Mouse (Mus musculus): Measurements from ENCODE around the gene Rhobtb1. TPM values are rescaled to one million over a fixed set of nuclear protein-coding genes. Genes with fewer than 3 reads are reported as not detected.

Rhobtb1 gene
- 10 to 100 TPM; 31.0 to 48.5 (median 41.2) TPM for total RNA-seq (2022)

DNA sequence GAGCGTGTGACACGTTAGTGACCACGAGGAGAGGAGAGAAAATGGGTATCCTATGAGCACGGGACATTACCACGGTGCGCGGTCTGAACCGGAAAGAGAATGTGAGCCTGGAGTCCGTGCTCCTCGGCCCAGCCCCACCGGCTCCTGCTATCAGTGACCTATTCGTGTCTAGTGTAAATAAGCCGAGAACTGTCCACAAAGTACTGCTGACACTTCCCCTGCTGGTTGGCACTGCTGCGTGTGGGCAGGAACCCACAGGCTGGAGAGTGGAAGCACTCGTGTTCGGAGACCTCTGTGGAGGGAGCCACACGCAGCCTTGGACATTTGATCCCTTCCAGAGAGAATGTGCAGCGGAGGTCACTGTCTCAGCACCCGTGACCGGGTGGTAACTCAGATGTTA is at the start of gene Rhobtb1:
Gene Rhobtb1, plus strand, starts transcription at position 390 of the 400 bp plus-strand sequence.
- no peak for DNase-seq (ENCODE audit: low spot score in 2 of 2)

DNA sequence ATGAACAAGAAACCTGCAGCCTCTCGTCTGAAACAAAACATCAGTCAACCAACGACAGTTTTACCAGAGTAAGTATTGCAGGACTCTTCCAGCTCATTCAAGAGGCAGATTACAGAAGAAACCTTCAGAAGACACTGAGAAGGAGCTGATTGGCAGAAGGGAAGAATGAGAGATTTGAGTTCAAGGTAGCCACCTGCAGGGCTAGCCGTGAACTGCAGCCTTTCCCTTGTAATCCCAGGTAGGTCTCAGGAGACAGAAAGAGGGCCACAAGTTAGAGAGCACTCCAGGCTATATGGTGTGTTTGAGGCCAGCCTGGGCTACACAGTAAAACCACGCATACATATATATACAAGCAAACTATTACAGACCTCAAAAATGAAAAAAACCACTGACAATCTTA is 49.2 kb upstream of the Rhobtb1 start:
- DNase-seq (ENCODE audit: low spot score in 2 of 2) = peak in 1 of 2 experiments; percentile 7

DNA sequence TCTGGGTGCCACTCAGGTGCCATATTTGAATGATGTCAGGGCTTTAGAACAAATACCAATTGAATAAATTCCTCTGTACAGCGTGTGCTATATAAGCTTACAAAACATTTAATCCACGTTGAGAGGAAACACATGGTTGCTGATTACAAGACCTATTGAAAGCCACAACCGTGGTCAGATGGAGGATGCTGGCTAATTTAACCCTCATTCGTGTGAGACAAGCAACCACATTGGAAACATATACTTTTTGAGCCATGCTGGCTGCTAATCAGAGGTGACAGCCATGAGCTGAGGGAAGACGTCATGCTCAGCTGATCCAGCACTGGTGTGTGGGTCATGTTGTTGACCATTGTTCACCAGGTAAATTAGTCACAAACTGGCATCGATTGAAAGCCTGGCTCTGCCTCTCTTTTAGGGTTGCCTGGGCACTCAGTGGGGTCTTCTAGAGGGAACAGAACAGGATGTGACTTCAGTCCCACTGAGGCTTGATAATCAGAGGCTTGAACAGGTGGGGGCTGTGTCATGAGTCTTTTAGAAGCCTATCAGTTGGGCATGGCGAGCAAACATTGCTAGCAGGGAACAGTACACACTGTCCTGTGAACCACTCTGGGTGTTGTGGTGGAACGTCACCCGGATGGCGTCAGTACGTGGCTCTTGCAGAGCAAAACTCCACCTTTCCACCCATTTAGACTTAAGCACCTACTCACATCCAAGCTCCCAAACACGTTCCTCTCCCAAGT is 46.9 kb upstream of the Rhobtb1 start:
- no peak for DNase-seq (ENCODE audit: low spot score in 2 of 2)

DNA sequence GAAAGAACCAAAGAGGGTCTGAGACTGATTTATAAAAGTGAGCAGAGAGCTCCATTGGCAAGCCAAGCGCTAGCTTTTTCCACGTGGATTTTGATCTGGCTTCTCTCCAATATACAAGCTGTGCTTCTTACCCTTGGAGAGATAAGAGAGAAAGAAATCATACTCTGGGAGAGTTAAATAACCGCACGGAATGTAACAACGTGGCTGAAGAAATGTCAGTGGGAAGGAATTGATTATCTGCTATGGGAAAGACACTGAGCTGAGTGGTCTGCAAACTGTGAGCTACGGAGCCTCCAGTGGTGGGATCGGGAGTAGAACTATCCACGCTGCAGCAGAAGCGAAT is 46.4 kb upstream of the Rhobtb1 start:
- no peak for DNase-seq (ENCODE audit: low spot score in 2 of 2)

DNA sequence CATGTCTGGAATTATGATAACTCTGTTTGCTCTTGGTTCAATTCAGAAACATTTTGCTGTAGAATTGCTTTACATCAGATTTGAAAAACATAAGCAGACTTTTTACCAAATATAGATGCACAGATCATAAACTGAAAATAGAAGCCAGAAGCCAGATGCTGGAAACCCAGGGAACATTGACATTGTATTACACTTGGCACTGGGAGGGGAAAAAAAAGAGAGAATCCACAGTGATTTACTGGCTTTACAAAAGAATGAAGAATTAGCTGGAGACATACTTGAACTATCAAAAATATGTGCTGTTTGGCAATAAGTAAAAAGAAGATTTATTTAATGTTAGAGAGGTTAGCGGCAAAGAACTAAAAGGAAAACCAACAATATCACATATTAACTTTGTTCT is 44.4 kb upstream of the Rhobtb1 start:
- no peak for DNase-seq (ENCODE audit: low spot score in 2 of 2)

DNA sequence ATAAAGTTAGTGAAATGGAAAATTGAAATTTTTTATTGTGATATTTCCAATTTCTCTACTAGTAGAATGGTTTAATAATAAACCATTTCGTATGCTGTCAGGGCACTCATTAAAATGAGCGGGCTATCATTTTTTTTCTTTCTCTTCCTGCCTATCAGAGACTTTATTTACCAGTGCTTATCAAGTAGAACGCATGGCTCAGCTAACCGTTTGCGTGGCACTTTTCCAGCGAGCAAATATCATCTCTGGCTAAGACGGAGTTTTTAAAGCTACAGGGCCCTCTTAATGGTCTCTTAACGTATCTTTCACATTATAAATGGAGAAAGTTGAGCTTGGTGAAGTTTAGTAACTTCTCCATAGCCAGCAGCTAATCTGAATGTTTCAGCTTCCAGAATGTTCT is 44.0 kb upstream of the Rhobtb1 start:
- DNase-seq (ENCODE audit: low spot score in 2 of 2) = peak in 1 of 2 experiments; percentile 15

DNA sequence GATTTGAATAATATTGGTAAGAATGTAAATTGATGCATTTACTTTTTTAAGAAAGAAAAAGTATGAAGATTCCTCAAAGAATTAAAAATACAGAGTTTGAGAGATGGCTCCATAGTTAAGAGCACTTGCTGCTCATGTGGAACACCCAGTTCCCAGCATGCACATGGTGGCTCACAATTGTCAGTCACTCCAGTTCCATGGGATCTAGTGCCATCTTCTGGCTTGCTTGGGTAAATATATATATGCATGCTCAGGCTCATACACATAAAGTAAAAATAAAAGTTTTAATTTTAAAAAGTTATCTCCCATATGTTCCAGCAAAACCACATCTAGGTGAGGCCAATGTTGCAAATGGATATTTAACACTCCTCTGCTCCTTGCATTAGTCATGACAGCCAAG is 36.9 kb upstream of the Rhobtb1 start:
- DNase-seq (ENCODE audit: low spot score in 2 of 2) = no peak

DNA sequence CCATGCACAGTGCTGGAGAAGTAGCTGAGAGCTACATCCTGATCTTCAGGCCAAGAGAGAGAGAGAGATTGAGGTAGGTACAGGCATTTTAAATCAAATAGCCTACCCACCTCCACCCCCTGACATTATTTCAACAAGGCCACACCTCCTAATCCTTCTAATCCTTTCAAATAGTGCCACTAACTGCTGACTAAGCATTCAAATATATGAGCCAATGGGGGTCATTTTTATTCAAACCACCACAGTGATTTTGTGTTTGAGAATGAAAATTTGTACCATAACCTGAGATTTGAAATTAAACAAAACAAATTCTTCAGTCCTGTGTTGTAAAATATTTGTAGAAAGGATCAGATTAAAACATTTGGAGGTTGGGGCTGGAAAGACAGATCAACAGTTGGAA is 33.2 kb upstream of the Rhobtb1 start:
- no peak for DNase-seq (ENCODE audit: low spot score in 2 of 2)

DNA sequence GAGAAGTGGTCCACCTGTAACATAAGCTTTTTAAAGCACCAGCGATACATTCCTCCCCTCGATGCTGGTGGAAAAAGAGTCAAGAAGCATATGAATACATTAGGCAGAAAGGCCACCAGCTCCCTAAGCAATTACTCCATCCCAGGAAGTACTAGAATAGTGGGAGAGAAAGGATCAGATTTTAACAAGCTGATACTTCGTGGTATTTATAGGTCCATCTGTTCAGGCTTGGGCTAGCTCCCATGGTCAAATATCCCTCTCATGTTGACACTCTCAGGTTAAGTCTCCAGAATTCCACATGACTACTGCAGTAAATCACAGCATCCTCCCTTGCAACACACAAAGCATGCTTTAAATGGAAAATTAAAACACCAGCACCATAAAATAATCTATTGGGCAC is 32.3 kb upstream of the Rhobtb1 start:
- DNase-seq (ENCODE audit: low spot score in 2 of 2) = no peak

DNA sequence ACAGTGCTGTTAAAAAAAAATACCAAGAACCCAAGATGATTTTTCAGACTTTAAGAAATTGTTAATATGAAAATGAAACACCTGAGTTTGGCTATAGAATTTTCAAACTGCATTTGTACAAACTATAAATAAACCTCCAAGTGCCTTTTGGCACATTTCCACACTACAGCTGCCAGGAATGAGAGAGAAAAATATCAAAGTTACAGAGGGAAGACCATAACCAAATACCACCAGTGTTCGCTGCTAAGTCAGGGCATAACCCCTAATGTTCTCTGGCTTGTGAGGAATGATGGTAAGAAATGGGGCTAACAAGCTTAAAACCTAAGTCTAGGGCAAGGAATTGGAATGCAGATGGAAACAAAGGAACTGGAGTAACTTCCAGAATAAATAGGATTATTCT is 31.8 kb upstream of the Rhobtb1 start:
- no peak for DNase-seq (ENCODE audit: low spot score in 2 of 2)

DNA sequence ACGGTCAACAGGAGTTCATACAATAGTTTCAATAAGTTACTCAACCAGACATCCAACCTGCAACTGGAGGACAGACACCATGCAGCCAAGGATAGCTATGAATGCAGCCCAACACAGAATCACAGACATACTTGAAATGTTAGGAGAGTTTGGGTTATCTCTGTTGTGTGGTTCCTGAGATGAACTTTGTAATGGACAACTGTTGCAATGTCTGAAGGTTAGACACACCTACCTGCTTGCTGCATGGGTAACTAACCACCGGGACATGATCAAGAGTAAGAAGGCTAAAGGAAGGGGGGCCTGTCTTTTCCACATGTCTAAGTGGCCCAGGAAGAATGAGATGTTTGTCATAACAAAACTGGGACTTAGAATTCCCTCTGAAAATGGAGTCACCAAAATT is 24.7 kb upstream of the Rhobtb1 start:
- no peak for DNase-seq (ENCODE audit: low spot score in 2 of 2)

DNA sequence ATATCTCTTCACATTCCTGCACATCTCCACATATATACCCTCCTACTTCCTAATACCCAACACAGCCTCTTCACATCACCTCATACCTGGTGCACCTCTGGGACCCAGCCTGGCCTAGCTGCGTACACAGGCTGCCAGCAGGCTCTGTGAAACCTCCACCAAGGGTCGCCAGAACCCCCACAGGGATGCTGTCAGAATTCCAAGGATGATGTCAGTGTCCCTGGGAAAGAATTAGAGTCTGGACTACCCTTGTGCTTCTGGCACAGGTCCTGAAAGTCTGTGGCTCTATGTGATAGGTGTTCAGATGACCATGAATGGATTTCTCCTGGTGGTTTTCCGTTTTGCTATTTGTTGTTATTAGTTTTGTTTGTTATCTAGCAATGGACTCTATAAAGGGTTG is 22.7 kb upstream of the Rhobtb1 start:
- no peak for DNase-seq (ENCODE audit: low spot score in 2 of 2)

DNA sequence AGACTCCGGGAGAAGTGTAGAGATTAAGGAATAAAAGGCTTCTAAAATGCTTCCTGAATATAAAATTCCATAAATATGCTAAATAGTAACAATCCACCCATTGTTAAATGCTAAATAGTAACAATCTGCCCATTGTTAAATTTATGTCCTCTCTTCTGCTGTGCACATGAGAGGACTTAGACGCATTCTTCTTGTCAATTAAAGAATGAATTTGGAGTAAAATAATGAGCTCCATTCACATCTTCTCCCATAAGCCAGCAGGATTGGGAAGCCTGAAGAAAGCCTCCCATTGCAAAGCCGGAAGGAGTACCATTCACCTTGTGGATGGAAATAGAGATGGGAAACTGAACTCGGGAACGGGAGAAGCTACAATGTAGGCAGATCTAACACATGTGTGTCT is 20.6 kb upstream of the Rhobtb1 start:
- DNase-seq (ENCODE audit: low spot score in 2 of 2) = no peak

DNA sequence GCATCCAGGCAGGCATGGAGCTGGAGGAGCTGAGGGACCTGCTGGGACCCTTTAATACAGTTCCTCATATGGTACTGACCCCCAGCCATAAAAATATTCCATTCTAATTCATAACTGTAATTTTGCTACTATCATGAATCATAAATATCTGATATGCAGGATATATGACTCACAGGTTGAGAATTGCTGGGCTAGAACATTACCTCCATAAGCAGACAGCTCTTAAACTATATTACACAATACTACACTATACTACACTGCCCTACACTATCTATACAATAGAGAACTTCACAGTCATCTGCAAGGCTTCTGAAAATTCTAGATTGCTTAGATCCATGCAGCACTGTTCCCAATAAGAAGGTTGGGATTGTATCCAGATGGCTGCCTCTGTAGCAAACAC is 16.9 kb upstream of the Rhobtb1 start:
- no peak for DNase-seq (ENCODE audit: low spot score in 2 of 2)

DNA sequence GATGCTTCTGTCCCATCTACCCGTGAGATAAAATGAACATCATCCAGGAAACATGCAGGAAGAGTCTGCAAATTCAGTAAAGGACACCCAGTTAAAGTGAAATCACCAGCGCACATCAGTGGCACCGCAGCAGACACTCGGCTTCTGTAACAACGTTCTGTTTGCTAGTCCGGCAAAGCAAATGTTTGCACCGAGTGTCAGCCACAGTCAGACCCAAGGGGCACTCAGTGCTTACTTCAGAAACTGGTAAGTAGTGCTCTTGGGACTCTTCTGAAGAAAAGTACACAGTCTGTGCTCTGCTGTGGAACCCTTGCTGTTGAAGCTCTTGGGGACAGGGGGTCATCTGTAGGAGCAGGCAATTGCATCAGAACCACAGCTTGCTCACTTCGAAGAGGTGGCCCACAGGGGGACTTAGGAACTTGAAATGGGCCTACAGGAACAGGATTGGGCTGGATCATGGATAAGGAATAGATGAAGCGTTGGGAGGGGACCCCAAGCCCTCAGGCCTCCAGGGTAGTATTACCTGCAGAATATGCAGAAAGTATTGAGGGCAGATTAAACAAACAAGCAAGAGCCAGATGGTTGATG is 14.9 kb upstream of the Rhobtb1 start:
- no peak for DNase-seq (ENCODE audit: low spot score in 2 of 2)

DNA sequence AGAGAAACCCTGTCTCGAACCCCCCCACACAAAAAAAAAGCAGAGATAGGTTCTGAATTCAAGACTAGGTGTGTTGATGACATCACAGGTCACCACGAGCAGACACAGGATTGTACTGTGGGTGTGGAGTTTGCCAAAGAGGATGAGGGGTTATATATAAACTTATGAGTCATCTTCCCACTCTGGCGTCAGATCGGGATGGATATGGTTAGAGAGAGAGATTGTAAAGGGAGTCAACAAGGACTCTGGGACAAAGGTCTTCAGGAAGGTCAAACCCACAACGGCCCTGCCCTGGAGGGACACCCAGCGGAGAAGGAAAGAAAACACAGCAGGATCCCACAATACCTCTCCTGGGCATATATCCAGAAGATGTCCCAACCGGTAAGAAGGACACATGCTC is 2.0 kb upstream of the Rhobtb1 start:
- no peak for DNase-seq (ENCODE audit: low spot score in 2 of 2)

DNA sequence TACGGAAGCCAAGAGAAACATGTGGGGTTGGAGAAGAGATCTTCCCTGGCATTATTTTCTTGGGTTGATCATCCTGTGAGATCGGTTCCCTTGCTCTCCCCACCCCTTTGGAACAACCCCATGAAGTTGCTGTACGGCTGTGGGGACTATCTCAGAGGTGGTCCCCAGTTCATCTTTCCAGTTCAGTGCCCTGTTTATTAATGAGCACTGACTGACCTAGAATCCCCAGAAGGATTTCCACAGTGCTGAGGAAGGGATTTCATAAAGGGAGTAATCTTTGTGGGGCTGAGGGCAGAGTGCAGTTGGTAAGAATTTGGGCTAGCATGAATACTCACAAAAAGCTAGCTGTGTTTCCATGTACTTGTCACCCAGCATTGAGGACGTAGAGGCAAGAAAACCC is 1.7 kb downstream of the Rhobtb1 start:
- no peak for DNase-seq (ENCODE audit: low spot score in 2 of 2)

DNA sequence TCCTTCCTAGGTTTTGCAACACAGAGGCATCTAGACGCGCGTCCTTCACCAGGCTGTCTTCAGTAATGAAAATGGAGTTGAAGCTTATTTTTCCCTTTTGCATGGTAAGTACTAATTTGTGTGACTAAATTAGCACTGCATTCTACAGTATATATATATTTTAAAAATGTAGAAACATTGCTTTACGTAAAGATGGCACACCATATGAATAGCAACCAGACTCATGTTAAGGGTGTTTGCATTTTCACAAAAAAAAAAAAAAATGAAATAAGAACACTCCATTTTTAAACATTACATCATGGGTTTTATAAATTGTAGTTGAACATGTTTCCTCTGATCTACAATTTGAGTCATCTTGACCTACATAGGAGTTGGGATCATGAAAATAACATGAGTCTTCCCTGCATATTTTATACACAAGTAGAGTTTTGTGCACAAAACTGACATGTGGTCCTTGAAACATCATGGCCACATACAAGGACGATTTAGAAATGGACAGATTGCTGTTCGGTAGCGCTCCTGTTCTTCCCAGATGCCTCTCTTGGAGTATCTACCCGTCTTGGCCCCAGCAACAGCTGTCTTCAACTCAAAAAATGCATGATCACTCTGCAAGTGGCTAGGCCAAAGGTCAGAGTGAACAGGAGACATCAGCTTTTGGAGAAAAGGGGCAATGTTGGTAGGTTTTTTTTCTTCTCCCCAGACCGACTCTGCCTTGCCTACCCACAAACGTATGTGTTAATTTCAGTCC is 4.4 kb downstream of the Rhobtb1 start:
- DNase-seq (ENCODE audit: low spot score in 2 of 2) = no peak

DNA sequence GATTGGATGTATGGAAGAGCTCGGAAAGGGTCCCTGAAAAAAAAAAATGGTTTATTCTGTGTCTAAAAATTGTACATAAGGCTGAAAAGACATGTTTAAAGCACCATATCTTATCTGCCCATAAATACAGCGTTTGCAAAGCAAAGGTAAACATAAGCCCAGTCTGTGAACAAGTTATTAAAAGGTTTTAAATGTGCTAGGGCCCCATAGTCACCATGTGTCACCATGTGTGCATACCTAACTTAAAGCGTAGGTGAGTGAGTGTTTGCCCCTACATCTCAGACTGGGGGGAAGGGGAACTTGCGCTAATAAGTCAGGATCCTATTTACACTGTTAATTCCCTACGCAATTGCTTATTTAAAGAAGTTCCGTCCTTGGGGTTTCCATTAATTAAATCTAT is 5.2 kb downstream of the Rhobtb1 start:
- DNase-seq (ENCODE audit: low spot score in 2 of 2) = no peak

DNA sequence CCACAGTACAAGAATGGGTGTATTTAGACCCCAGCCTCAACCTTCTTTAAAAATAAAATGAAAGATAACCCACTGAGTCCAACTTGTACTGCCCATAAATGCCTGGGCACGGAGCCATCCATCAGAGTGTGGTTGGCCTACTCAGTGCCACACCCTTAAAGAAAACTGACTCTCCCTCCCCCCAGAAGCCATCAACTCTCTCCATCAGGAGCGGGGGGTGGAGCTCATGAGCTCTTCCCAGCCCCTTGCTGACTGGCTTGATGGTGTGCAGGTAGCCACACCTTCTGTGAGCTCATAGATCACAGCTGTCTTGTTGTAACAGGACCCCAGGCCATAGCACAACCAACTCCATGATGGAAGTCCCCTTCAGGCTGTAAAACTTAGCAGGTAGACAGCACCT is 6.2 kb downstream of the Rhobtb1 start:
- DNase-seq (ENCODE audit: low spot score in 2 of 2) = no peak

DNA sequence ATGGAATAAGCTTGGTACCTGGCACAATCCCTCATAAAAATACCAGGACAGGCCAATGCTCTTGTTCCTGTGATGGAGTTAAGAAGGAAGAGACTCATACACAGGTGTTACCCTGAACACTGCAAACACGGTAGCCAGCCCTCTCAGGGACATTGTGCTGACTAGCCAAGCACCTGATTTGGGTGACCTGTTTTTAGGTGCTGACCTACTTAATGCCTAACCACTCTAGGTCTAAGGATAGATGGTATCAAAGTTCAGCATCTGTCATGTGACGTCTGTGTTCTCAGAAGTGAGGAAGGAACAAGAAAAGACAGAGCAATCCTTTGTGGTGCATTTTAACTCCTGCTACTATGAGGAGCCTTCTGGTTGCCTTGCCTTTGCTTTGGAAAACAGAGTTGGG is 9.6 kb downstream of the Rhobtb1 start:
- no peak for DNase-seq (ENCODE audit: low spot score in 2 of 2)

DNA sequence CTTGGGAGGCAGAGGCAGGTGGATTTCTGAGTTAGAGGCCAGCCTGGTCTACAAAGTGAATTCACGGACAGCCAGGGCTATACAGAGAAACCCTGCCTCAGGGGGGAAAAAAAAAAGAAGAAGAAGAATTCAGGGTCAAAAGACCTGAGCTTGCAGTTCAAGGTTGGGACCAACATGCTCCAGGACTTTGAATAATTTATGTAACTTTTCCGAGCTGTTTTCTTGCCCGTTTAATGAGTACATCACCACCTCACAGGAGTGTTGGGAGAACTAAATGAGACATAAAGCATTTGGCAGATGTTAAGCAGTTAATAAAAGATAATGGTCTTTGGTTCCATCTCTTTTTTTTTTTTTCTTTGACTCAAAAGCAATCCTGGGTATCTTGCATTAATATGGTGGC is 10.3 kb downstream of the Rhobtb1 start:
- no peak for DNase-seq (ENCODE audit: low spot score in 2 of 2)

DNA sequence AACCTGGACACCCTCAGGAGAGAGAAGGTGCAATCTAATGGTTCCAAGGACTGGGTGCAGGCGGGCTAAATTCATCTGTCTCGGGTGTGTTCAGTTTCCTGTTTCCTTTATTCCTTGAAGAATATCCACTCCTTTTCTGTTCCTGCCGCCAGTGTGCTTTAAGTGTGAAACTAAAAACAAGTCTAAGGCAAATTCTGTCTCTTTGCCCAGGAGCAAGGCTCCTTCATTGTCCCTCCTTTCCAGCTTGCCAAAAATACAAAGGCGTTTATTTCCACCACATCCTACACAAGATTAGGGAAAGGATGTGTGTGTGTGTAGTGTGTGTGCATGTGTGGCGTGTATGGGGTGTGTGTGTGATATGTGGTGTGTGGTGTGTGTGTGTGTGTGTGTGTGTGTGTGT is 11.3 kb downstream of the Rhobtb1 start:
- no peak for DNase-seq (ENCODE audit: low spot score in 2 of 2)
